ENCODE assay signal across 10 mouse cellular contexts in genomic region chr10:45470079-45470739, GRCm38 (mm10). TPM values are rescaled to one million over a fixed set of nuclear protein-coding genes. Genes with fewer than 3 reads are reported as not detected.
A peak's percentile ranks its signal among the peaks of the same experiment; 100 is the strongest.
DNase-seq lines count a peak whose midpoint lies in the region; ATAC-seq and TF ChIP-seq lines count a peak whose summit lies in the region.
"Had no signal": no experiment of that assay in that cellular context is flagged by ENCODE, and none has a peak within 500 bp of the region (broad histone marks: within the 10 kb centered on the region; RNA-seq: fewer than 3 reads in every experiment).

No protein-coding gene starts in this region.

- no peaks in the 10 kb centered on the region for H3K27me3 ChIP-seq in heart, embryonic 11.5 days (ENCODE audit: control insufficient read depth, insufficient read depth, low read length)
- no peaks in the 10 kb centered on the region for H3K27me3 ChIP-seq in G1E (ENCODE audit: insufficient read depth, low read length)
- no peaks in the 10 kb centered on the region for H3K27me3 ChIP-seq in hindbrain, embryonic 11.5 days (ENCODE audit: control insufficient read depth, insufficient read depth, low read length)
- peaks cover 4% of the 10 kb centered on the region for H3K27me3 ChIP-seq in midbrain, embryonic 12.5 days

- H3K9ac ChIP-seq in heart, embryonic 11.5 days (ENCODE audit: low read depth, low read length), result peak overlapping the region; percentile 72
- H3K9ac ChIP-seq in hindbrain, embryonic 11.5 days (ENCODE audit: low read depth, low read length), result peak overlapping the region; percentile 77
- H3K9ac ChIP-seq in midbrain, embryonic 12.5 days (replicated peaks), result peak overlapping the region; percentile 53

- no peak for DNase-seq in heart, postnatal 14 days
- DNase-seq in G1E (ENCODE audit: low spot score), result no peak
- DNase-seq in hindbrain, embryonic 11.5 days (ENCODE audit: low spot score), result peak; percentile 69
- no peak for DNase-seq in right cerebral cortex, postnatal 36 days (ENCODE audit: low spot score in 2 of 2)
- no peak for DNase-seq in lung, postnatal 14 days
- no peak for DNase-seq in T-cell, adult 2 months (ENCODE audit: low spot score)

- peak overlapping the region; percentile 54 for H3K4me3 ChIP-seq in heart, embryonic 11.5 days (ENCODE audit: low read depth, low read length)
- peak overlapping the region; percentile 65 for H3K4me3 ChIP-seq in G1E (ENCODE audit: low read depth, low read length)
- H3K4me3 ChIP-seq in hindbrain, embryonic 11.5 days (ENCODE audit: low read depth, low read length), result peak overlapping the region; percentile 60
- peak overlapping the region; percentile 53 for H3K4me3 ChIP-seq in midbrain, embryonic 12.5 days

- H3K4me1 ChIP-seq in heart, embryonic 11.5 days (ENCODE audit: control insufficient read depth, insufficient read depth, low read length), result peaks cover 11% of the 10 kb centered on the region
- peaks cover 12% of the 10 kb centered on the region for H3K4me1 ChIP-seq in G1E (ENCODE audit: insufficient read depth, low read depth, low read length)
- peaks cover 4% of the 10 kb centered on the region; the same call in 1 of the 2 replicates for H3K4me1 ChIP-seq in hindbrain, embryonic 11.5 days (replicated peaks; ENCODE audit: control insufficient read depth, insufficient read depth, low read length)
- H3K4me1 ChIP-seq in midbrain, embryonic 12.5 days, result peaks cover 27% of the 10 kb centered on the region

- ATAC-seq in heart, embryonic 11.5 days (replicated peaks; ENCODE audit: insufficient number of reproducible peaks, low FRiP score, low TSS enrichment), result no peak
- peak; percentile 28; the same call in 1 of the 2 replicates for ATAC-seq in G1E (ENCODE audit: extremely low read depth, insufficient number of reproducible peaks, low FRiP score, poor library complexity, severe bottlenecking)
- peak; percentile 77 for ATAC-seq in hindbrain, embryonic 11.5 days (ENCODE audit: low FRiP score)
- peak; percentile 74 for ATAC-seq in midbrain, embryonic 12.5 days (ENCODE audit: low FRiP score, low read depth)

- H3K36me3 ChIP-seq in heart, embryonic 11.5 days (ENCODE audit: control insufficient read depth, insufficient read depth, low read length), result no peaks in the 10 kb centered on the region
- H3K36me3 ChIP-seq in G1E (replicated peaks), result no peaks in the 10 kb centered on the region
- H3K36me3 ChIP-seq in hindbrain, embryonic 11.5 days (ENCODE audit: control insufficient read depth, insufficient read depth, low read length), result no peaks in the 10 kb centered on the region
- H3K36me3 ChIP-seq in midbrain, embryonic 12.5 days, result no peaks in the 10 kb centered on the region

- H3K27ac ChIP-seq in heart, embryonic 11.5 days (ENCODE audit: low read depth, low read length), result peak overlapping the region; percentile 88
- peak overlapping the region; percentile 47; the same call in 1 of the 2 replicates for H3K27ac ChIP-seq in hindbrain, embryonic 11.5 days (ENCODE audit: low read depth, low read length)
- peak overlapping the region; percentile 56; the same call in 1 of the 2 replicates for H3K27ac ChIP-seq in midbrain, embryonic 12.5 days (replicated peaks)

- no peaks in the 10 kb centered on the region for H3K9me3 ChIP-seq in heart, embryonic 11.5 days (replicated peaks; ENCODE audit: control insufficient read depth, low read length)
- no peaks in the 10 kb centered on the region for H3K9me3 ChIP-seq in G1E (replicated peaks)
- no peaks in the 10 kb centered on the region for H3K9me3 ChIP-seq in hindbrain, embryonic 11.5 days (ENCODE audit: control insufficient read depth, low read length)
- no peaks in the 10 kb centered on the region for H3K9me3 ChIP-seq in midbrain, embryonic 12.5 days

- TF ChIP-seq CTCF in G1E (IDR thresholded peaks at IDR 0.05; ENCODE audit: low read depth, low read length), result no peak

- intact Hi-C loops in heart, postnatal 14 days (cut with DNase I), result no loop called here

- WGBS in heart, embryonic 11.5 days (ENCODE audit: insufficient replicate concordance), result 2% methylated on average over 13 of the region's 13 CpGs
- 1% methylated on average over 13 of the region's 13 CpGs for WGBS in hindbrain, embryonic 11.5 days
- 1% methylated on average over 13 of the region's 13 CpGs for WGBS in midbrain, embryonic 12.5 days

- peak overlapping the region; percentile 80 for H3K4me2 ChIP-seq in heart, embryonic 11.5 days
- peak overlapping the region; percentile 52 for H3K4me2 ChIP-seq in hindbrain, embryonic 11.5 days (replicated peaks; ENCODE audit: low read depth, low read length)
- peak overlapping the region; percentile 68 for H3K4me2 ChIP-seq in midbrain, embryonic 12.5 days (replicated peaks)

RNA-seq across cellular contexts. Expression of gene Lin28b, which starts 16.0 kb away (rescaled TPM):
- 6.1 and 7.3 TPM in 2 replicates for polyA plus RNA-seq in heart, embryonic 11.5 days (2014; fragmentation: Nextera tagmentation; extraction: Ambion mirVana)
- under 1 TPM; 0.27 to 0.29 TPM for total RNA-seq in heart, postnatal 14 days (2021)
- total RNA-seq in G1E (2014; fragmentation: Nextera tagmentation) (17.5 and 18.1 TPM in 2 replicates), G1E (2017) (16.3 and 18.1 TPM in 2 replicates)
- 1.8 and 1.9 TPM in 2 replicates for polyA plus RNA-seq in G1E (2012)
- polyA plus RNA-seq in hindbrain, embryonic 11.5 days (2014; fragmentation: Nextera tagmentation; extraction: Ambion mirVana), result 14.8 and 17.1 TPM in 2 replicates
- polyA plus RNA-seq in midbrain, embryonic 12.5 days (2016; fragmentation: Nextera tagmentation; extraction: Ambion mirVana), result 15.6 and 20.6 TPM in 2 replicates
- polyA plus RNA-seq: large intestine, adult 2 months; spleen, adult 2 months had no signal
